Mouse (Mus musculus): Measurements from ENCODE around the gene Nkx2-4. TPM values are rescaled to one million over a fixed set of nuclear protein-coding genes. Genes with fewer than 3 reads are reported as not detected.
A peak's percentile ranks its signal among the peaks of the same experiment; 100 is the strongest.

The Nkx2-4 gene
- polyA plus RNA-seq, 1 experiment from 2014 or later: 2.8 TPM

DNA sequence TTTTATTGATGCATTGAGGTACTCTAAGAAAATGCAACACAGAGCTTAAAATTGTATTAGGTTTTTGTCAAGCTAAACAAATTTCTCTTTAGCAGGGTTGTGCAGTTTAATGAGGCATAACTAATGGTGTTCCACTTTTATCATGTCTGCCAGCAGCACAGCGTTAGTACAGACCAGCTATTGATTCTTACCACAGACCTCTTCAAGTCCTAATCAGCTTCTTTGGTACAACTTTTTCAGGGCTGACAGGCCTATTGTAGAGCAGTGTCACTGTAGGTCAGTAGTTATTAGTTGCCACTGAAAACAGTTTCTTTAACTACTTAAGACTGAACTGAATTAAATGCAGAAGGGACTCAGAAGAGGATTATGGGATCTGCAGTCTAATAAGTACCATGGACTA is 16.2 kb downstream of the Nkx2-4 start:
- Histone ChIP-seq H3K4me1 (peaks cover 15% of the 10 kb centered on the region; the same call in 1 of the 2 replicates), H3K4me3 (replicated peaks) (no peak overlapping the region), H3K9me3 (no peaks in the 10 kb centered on the region), H3K27me3 (peaks cover 5% of the 10 kb centered on the region; the same call in 1 of the 2 replicates), H3K4me2 (no peak overlapping the region), H3K9ac (no peak overlapping the region), H3K36me3 (replicated peaks) (peaks cover 15% of the 10 kb centered on the region), H3K27ac (no peak overlapping the region)
- WGBS: 7% methylated on average over 1 of the region's 1 CpGs
- peak; percentile 77; the same call in 1 of the 2 replicates for ATAC-seq (ENCODE audit: low FRiP score)

DNA sequence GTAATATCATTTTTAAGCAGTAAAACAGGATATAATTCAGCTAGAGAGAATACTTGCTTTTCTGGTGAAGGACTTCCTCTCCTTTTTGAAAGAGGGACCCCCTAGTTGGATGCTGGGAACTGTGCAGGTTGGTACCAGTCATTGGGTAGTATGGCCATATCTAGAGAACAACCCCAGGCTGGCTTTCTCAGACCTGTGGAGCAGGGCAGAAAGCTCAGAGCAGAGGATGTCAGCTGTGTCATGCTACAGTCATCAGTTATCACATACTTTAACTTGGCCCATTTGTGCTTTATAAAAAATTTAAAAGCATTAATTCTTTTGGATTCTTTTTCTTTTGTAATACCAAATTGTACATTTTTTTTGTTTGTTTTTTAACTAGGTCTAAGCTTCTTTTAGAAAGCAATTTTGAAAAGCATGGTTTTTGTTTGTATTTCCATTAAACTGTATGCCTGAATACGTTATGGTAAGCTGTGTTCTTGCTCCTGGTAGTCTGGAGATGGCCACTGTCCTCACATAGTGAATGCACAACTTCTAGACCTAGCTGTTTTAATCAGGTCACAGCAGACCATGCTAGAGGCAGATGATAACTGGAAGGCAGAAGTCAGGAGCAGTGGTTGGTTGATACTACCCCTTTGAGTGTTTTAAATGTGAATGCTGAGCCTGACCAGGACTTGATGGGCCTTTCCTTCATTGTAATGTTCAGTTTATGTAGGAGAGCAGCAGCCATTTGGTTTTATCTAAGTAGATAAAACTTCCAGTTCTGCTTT is 17.6 kb downstream of the Nkx2-4 start:
- Histone ChIP-seq H3K4me1 (peaks cover 9% of the 10 kb centered on the region; the same call in 1 of the 2 replicates), H3K9ac (no peak overlapping the region), H3K4me2 (no peak overlapping the region), H3K4me3 (replicated peaks) (no peak overlapping the region), H3K9me3 (no peaks in the 10 kb centered on the region), H3K27ac (no peak overlapping the region), H3K27me3 (peaks cover 5% of the 10 kb centered on the region; the same call in 1 of the 2 replicates), H3K36me3 (replicated peaks) (peaks cover 15% of the 10 kb centered on the region)
- 96% methylated on average over 1 of the region's 1 CpGs for WGBS
- no peak for ATAC-seq (ENCODE audit: low FRiP score)

DNA sequence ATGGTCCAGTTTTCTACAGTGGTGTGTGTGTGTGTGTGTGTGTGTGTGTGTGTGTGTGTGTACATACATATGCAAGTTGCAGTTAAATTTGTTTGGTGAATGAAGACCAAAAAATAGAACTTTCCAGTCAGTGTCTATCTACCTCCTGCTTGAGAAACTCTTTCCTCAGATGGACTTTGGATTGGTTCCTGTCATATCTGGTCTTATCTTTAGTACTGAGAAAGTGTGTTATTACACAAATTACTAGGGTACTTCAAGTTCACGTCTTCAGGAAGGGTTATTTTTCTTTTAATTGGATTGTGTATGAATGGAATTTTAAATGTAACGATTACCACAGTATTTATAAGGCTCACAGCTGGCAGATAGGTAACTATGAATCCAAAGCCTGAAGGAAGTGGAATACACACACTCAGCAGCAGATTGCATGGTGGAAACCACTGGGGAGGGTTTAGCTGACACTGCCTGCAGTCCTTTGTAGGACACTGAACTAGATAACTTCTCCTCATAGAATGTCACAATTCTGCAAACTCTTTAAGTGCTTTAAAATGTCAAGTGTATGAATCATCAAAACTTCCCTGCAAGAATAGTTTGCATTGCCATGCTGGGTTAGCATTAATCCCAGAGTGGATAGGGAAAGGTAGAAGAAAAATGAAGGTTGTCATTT is 31.9 kb downstream of the Nkx2-4 start:
- H3K36me3 ChIP-seq (replicated peaks): peaks cover 53% of the 10 kb centered on the region
- no peaks in the 10 kb centered on the region for H3K27me3 ChIP-seq
- no peak for ATAC-seq (ENCODE audit: low FRiP score)
- no peak overlapping the region for H3K9ac ChIP-seq
- no peak overlapping the region for H3K4me2 ChIP-seq
- H3K27ac ChIP-seq: no peak overlapping the region
- 85% methylated on average over 2 of the region's 2 CpGs for WGBS
- H3K4me1 ChIP-seq: no peaks in the 10 kb centered on the region
- H3K9me3 ChIP-seq: no peaks in the 10 kb centered on the region
- no peak overlapping the region for H3K4me3 ChIP-seq (replicated peaks)

DNA sequence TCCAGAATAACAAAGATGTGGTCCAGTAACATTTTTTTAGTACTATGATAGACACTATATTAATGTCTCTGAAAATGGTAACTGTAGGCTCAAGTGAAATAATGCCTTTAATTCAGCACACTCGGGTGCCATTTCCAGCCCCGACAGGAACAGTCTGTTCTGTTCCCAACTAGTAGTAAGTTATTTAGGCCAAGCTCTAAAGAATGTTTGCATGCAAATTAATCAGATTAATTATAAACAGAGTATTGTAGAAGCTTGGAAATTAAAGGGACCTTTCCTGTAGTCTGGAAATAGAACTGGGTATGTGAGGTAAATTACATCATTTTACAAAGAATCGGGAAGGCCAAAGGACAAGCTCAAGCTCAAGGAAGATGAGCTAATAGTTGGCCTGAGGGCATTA is 38.2 kb downstream of the Nkx2-4 start:
- WGBS: 90% methylated on average over 3 of the region's 3 CpGs
- Histone ChIP-seq H3K27me3 (no peaks in the 10 kb centered on the region), H3K9me3 (no peaks in the 10 kb centered on the region), H3K9ac (no peak overlapping the region), H3K27ac (no peak overlapping the region), H3K36me3 (replicated peaks) (peaks cover 41% of the 10 kb centered on the region), H3K4me2 (no peak overlapping the region), H3K4me3 (replicated peaks) (no peak overlapping the region), H3K4me1 (no peaks in the 10 kb centered on the region)
- no peak for ATAC-seq (ENCODE audit: low FRiP score)

DNA sequence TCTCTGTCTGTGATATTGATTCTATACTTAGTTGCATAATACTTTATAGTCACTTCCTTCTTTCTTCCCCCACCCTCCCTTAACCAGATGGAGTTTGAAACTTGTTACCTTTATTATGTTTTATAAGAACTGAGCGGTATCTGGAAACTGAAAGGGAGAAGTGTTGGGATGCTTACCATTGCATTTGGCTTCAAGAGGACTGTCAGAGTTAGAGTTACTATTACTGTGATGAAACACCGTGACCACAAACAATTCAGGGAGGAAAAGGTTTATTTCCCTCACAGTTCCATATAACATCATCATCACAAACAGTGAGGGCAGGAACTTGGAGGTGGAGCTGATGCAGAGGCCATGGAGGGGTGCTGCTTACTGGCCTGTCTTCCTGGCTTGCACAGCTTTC is 49.4 kb downstream of the Nkx2-4 start:
- no peak for ATAC-seq (ENCODE audit: low FRiP score)
- Histone ChIP-seq H3K27ac (no peak overlapping the region), H3K4me3 (replicated peaks) (no peak overlapping the region), H3K27me3 (no peaks in the 10 kb centered on the region), H3K4me2 (no peak overlapping the region), H3K9ac (no peak overlapping the region), H3K9me3 (no peaks in the 10 kb centered on the region), H3K36me3 (replicated peaks) (peaks cover 41% of the 10 kb centered on the region), H3K4me1 (no peaks in the 10 kb centered on the region)
- 99% methylated on average over 2 of the region's 2 CpGs for WGBS

Other genes starting within 250 kb of the Nkx2-4 start
- 29.2 and 31.5 TPM in 2 replicates for gene Kiz, start 229.6 kb downstream of the Nkx2-4 start, polyA plus RNA-seq (2016; fragmentation: Nextera tagmentation; extraction: Ambion mirVana)
- gene Xrn2, start 72.4 kb downstream of the Nkx2-4 start, polyA plus RNA-seq (2016; fragmentation: Nextera tagmentation; extraction: Ambion mirVana): 103 and 114 TPM in 2 replicates
- gene Nkx2-2, start 108.8 kb upstream of the Nkx2-4 start, polyA plus RNA-seq (2016; fragmentation: Nextera tagmentation; extraction: Ambion mirVana): 7.7 and 9.2 TPM in 2 replicates

All from forebrain, embryonic 12.5 days (tissue).